Mouse (Mus musculus): Measurements from ENCODE around the gene Scimp. TPM values are rescaled to one million over a fixed set of nuclear protein-coding genes. Genes with fewer than 3 reads are reported as not detected.
A peak's percentile ranks its signal among the peaks of the same experiment; 100 is the strongest.

The Scimp gene
- polyA plus RNA-seq (2011; ENCODE audit: insufficient read length, low read depth, missing spikeins) = not detected in 2 replicates

- no peak for TF ChIP-seq CTCF (IDR thresholded peaks at IDR 0.05; ENCODE audit: borderline replicate concordance, insufficient read depth, low read length)
- TF ChIP-seq POLR2A (IDR thresholded peaks at IDR 0.05; ENCODE audit: low read depth, low read length) = no peak
- H3K27ac ChIP-seq (ENCODE audit: insufficient read depth, low read length) = no peak within 1 kb of the TSS
- no peaks in the 10 kb centered on the region for H3K4me1 ChIP-seq (ENCODE audit: control insufficient read depth, insufficient read depth, low read length)
- H3K4me3 ChIP-seq (ENCODE audit: insufficient read depth, low read length) = no peak within 1 kb of the TSS
Measured at GRCm38 (mm10) chr11:70812365-70812764, at the start of gene Scimp. Scimp (minus strand) TSS chr11:70812586.

- Histone ChIP-seq H3K27ac (ENCODE audit: insufficient read depth, low read length) (no peak overlapping the region), H3K4me3 (ENCODE audit: insufficient read depth, low read length) (no peak overlapping the region), H3K4me1 (ENCODE audit: control insufficient read depth, insufficient read depth, low read length) (no peaks in the 10 kb centered on the region)
- TF ChIP-seq POLR2A (IDR thresholded peaks at IDR 0.05; ENCODE audit: low read depth, low read length) (no peak), CTCF (IDR thresholded peaks at IDR 0.05; ENCODE audit: borderline replicate concordance, insufficient read depth, low read length) (no peak)
Measured at GRCm38 (mm10) chr11:70860371-70860770, 48.0 kb upstream of the Scimp start.

DNA sequence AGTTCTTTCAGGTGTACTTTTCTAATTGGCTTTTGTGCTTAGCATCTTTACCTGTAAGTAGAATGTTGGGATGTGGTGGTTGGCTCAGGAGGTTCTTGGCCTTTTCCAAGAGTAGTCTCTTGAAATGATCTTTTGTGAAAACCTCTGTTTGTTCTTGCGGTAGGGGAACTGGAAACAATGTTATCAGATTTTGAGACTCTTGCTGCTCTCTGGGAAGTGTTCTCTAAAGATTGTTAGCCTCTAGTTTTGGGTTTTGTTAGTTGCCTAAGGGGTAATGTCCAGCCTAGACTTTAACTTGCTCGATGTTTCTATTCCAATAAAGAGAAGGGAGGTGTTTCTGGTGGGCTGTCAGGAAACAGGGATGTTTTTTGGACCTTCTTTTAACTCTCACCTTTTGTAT, 33.6 kb upstream of the Scimp start:
- TF ChIP-seq POLR2A (IDR thresholded peaks at IDR 0.05; ENCODE audit: low read depth, low read length) = no peak
- TF ChIP-seq CTCF (IDR thresholded peaks at IDR 0.05; ENCODE audit: borderline replicate concordance, insufficient read depth, low read length) = no peak
- Histone ChIP-seq H3K27ac (ENCODE audit: insufficient read depth, low read length) (no peak overlapping the region), H3K4me3 (ENCODE audit: insufficient read depth, low read length) (peak overlapping the region; percentile 97), H3K4me1 (ENCODE audit: control insufficient read depth, insufficient read depth, low read length) (peaks cover 4% of the 10 kb centered on the region; the same call in 1 of the 2 replicates)

- Histone ChIP-seq H3K27ac (ENCODE audit: insufficient read depth, low read length) (peak overlapping the region; percentile 54), H3K4me1 (ENCODE audit: control insufficient read depth, insufficient read depth, low read length) (peaks cover 4% of the 10 kb centered on the region; the same call in 1 of the 2 replicates), H3K4me3 (ENCODE audit: insufficient read depth, low read length) (peak overlapping the region; percentile 97)
- TF ChIP-seq POLR2A (IDR thresholded peaks at IDR 0.05; ENCODE audit: low read depth, low read length) (no peak), CTCF (IDR thresholded peaks at IDR 0.05; ENCODE audit: borderline replicate concordance, insufficient read depth, low read length) (no peak)
Measured at GRCm38 (mm10) chr11:70845457-70845978, 33.1 kb upstream of the Scimp start.

- Histone ChIP-seq H3K27ac (ENCODE audit: insufficient read depth, low read length) (peak within 1 kb of the TSS; percentile 54), H3K4me3 (ENCODE audit: insufficient read depth, low read length) (peak within 1 kb of the TSS; percentile 97), H3K4me1 (ENCODE audit: control insufficient read depth, insufficient read depth, low read length) (peaks cover 4% of the 10 kb centered on the region; the same call in 1 of the 2 replicates)
- TF ChIP-seq POLR2A (IDR thresholded peaks at IDR 0.05; ENCODE audit: low read depth, low read length) (peak; percentile 80), CTCF (IDR thresholded peaks at IDR 0.05; ENCODE audit: borderline replicate concordance, insufficient read depth, low read length) (no peak)
Measured at GRCm38 (mm10) chr11:70844559-70845456, 32.4 kb upstream of the Scimp start, which contains the start of gene Rabep1. Rabep1 (plus strand) TSS chr11:70844778.

DNA sequence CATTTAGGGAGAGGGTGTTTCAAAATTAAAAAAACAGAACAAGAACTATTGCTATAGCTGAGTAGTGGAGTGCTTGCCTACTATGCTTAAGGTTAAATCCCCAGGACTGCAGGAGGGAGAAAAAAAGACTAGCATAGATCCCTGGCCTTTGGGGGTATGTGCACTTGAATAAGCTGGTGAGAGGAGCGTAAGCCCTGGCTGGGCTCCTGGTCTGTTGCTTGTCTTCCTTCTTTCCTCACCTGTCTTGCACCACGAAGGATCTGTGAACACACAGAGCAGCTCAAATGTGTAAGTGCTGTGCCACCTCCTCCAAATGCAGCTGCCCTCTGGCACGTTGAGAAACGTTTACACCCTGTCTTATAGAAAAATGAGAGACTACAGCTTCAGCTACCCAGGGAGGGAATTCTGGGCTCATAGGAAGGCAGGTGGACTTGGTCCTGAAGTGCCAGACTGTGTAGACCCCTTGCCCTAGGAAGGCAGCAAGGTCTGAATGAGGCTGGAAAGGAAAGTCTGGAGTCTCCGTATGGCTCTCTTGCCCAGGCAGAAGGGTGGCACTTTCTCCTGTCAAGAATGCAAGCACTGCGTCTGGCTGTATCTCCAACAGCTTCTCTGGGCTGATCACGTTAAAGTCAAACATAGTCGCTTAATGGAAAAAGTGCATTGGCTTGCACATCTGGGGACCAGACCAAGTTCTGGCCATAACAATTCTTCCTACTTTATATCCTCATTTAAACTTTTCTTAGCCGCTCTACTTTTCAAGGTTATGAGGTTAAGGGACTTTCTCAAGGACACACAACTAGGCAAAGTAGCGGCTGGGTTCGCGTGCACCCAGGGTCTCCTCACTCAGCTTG, 31.5 kb upstream of the Scimp start:
- Histone ChIP-seq H3K4me1 (ENCODE audit: control insufficient read depth, insufficient read depth, low read length) (peaks cover 4% of the 10 kb centered on the region; the same call in 1 of the 2 replicates), H3K27ac (ENCODE audit: insufficient read depth, low read length) (0 out of 2 replicates have a peak overlapping the region, but pooled peaks have one; percentile 29), H3K4me3 (ENCODE audit: insufficient read depth, low read length) (peak overlapping the region; percentile 41)
- TF ChIP-seq POLR2A (IDR thresholded peaks at IDR 0.05; ENCODE audit: low read depth, low read length) (no peak), CTCF (IDR thresholded peaks at IDR 0.05; ENCODE audit: borderline replicate concordance, insufficient read depth, low read length) (no peak)

DNA sequence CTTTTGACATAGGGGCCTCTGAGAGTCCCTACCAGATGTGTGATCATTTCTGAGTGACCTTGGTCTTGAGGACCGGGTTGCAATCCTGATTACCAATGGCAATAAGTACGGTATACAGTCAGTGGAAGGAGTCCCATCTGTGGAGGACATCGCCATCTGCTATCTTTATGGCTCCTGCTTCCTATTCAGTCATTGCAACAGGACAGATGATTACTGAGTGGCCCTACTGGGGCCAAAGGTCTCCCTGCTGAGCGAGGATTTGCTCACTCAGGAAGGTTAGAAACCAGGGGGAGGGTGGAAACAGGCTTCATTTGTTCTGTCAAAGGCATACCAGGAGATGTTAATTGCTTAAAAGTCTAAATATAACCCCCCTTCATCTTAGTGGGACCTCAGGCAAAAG, 30.6 kb upstream of the Scimp start:
- TF ChIP-seq POLR2A (IDR thresholded peaks at IDR 0.05; ENCODE audit: low read depth, low read length) (no peak), CTCF (IDR thresholded peaks at IDR 0.05; ENCODE audit: borderline replicate concordance, insufficient read depth, low read length) (no peak)
- Histone ChIP-seq H3K27ac (ENCODE audit: insufficient read depth, low read length) (no peak overlapping the region), H3K4me1 (ENCODE audit: control insufficient read depth, insufficient read depth, low read length) (peaks cover 4% of the 10 kb centered on the region; the same call in 1 of the 2 replicates), H3K4me3 (ENCODE audit: insufficient read depth, low read length) (no peak overlapping the region)

- TF ChIP-seq POLR2A (IDR thresholded peaks at IDR 0.05; ENCODE audit: low read depth, low read length) = no peak
- no peak for TF ChIP-seq CTCF (IDR thresholded peaks at IDR 0.05; ENCODE audit: borderline replicate concordance, insufficient read depth, low read length)
- H3K4me1 ChIP-seq (ENCODE audit: control insufficient read depth, insufficient read depth, low read length) = no peaks in the 10 kb centered on the region
- no peak overlapping the region for H3K27ac ChIP-seq (ENCODE audit: insufficient read depth, low read length)
- no peak overlapping the region for H3K4me3 ChIP-seq (ENCODE audit: insufficient read depth, low read length)
Measured at GRCm38 (mm10) chr11:70838610-70839009, 26.2 kb upstream of the Scimp start.

DNA sequence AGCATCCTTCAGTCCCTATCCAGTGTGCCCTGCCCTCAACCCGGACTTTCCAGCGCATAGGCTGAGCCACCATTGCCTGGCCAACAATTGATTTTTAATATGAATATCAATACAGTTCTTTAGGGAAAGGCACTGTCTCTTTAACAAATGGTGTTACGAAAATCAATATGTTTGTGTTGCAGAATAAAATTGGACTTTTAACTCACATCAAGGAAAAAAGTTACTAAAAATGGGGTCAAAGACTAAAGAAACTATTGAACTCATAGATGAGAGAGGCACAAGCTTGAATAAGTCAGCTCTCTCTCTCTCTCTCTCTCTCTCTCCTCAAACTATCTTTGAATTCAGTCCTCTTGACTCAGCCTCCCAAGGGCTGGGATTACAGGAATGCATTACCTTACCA, 24.6 kb upstream of the Scimp start:
- no peaks in the 10 kb centered on the region for H3K4me1 ChIP-seq (ENCODE audit: control insufficient read depth, insufficient read depth, low read length)
- no peak overlapping the region for H3K27ac ChIP-seq (ENCODE audit: insufficient read depth, low read length)
- TF ChIP-seq POLR2A (IDR thresholded peaks at IDR 0.05; ENCODE audit: low read depth, low read length) (no peak), CTCF (IDR thresholded peaks at IDR 0.05; ENCODE audit: borderline replicate concordance, insufficient read depth, low read length) (no peak)
- H3K4me3 ChIP-seq (ENCODE audit: insufficient read depth, low read length) = no peak overlapping the region

All from embryonic fibroblast, embryonic 13.5 days (primary cell).